Mouse (Mus musculus) liver, embryonic 15.5 days (tissue): ENCODE data around the gene Ak2. TPM values are rescaled to one million over a fixed set of nuclear protein-coding genes. Genes with fewer than 3 reads are reported as not detected.

Experiments
- ATAC-seq: fragments of 200-750 bp; cut with Nextera tagmentation; 2 replicates; pipeline ENCODE4 v1.8.0; 2017; ENCODE audit warnings: moderate number of reproducible peaks, mild to moderate bottlenecking, moderate library complexity; ENCODE audit not compliant: insufficient read depth
- H3K27ac ChIP-seq: fragments of 300-500 bp; sonication (generic); replicated peaks from 2 replicates; pipeline ENCODE4 v1.5.1; 2015; ENCODE audit warnings: mild to moderate bottlenecking, inconsistent platforms
- H3K27me3 ChIP-seq: fragments of 300-500 bp; sonication (generic); 2 replicates; pipeline ENCODE4 v1.6.1; 2015; ENCODE audit warnings: mild to moderate bottlenecking, inconsistent platforms
- H3K36me3 ChIP-seq: fragments of 300-500 bp; sonication (generic); replicated peaks from 2 replicates; pipeline ENCODE4 v1.6.1; 2015; ENCODE audit warnings: moderate library complexity, mild to moderate bottlenecking, inconsistent platforms
- H3K4me1 ChIP-seq: fragments of 300-500 bp; sonication (generic); replicated peaks from 2 replicates; pipeline ENCODE4 v1.6.1; 2015; ENCODE audit warnings: inconsistent platforms
- H3K4me2 ChIP-seq: fragments of 300-500 bp; sonication (generic); 2 replicates; pipeline ENCODE4 v1.6.1; 2015; ENCODE audit warnings: moderate library complexity, mild to moderate bottlenecking, inconsistent platforms
- H3K4me3 ChIP-seq: fragments of 300-500 bp; sonication (generic); replicated peaks from 2 replicates; pipeline ENCODE4 v1.5.1; 2015; ENCODE audit warnings: mild to moderate bottlenecking, inconsistent platforms
- H3K9ac ChIP-seq: fragments of 300-500 bp; sonication (generic); 2 replicates; pipeline ENCODE4 v1.6.1; 2015; ENCODE audit warnings: moderate library complexity, mild to moderate bottlenecking, inconsistent platforms
- H3K9me3 ChIP-seq: fragments of 300-500 bp; sonication (generic); replicated peaks from 2 replicates; pipeline ENCODE4 v1.6.1; 2016; ENCODE audit warnings: inconsistent platforms
- WGBS: fragments of 180-500 bp; shearing (Covaris S2); methylation state at CpG from one replicate; pipeline ENCODE4 v1.1.7; 2015; ENCODE audit warnings: mixed read lengths; ENCODE audit not compliant: insufficient replicate concordance; 5-methylcytosine and 5-hydroxymethylcytosine counted together
- polyA plus RNA-seq: library from polyadenylated mRNA; unstranded; fragments of >200 nt; fragmentation: Nextera tagmentation; extraction: Ambion mirVana; gene quantifications from 2 replicates; pipeline ENCODE4 v1.2.1, GENCODE M21; 2015

Ak2 gene
- polyA plus RNA-seq, 1 experiment from 2014 or later: 119 TPM

- ATAC-seq: no peak
- H3K27ac ChIP-seq: no peak overlapping the region
- peaks cover 50% of the 10 kb centered on the region for H3K4me1 ChIP-seq
- 2% methylated on average over 23 of the region's 23 CpGs for WGBS
- H3K27me3 ChIP-seq: peaks cover 70% of the 10 kb centered on the region
- peak overlapping the region; percentile 91 for H3K4me2 ChIP-seq
- peak overlapping the region; percentile 58 for H3K4me3 ChIP-seq
- H3K9ac ChIP-seq: peak overlapping the region; percentile 46; the same call in 1 of the 2 replicates
- H3K36me3 ChIP-seq: no peaks in the 10 kb centered on the region
- no peaks in the 10 kb centered on the region for H3K9me3 ChIP-seq
These were observed 57.7 kb downstream of the Ak2 start for GRCm38 (mm10) chr4:129049306-129050011.

- H3K4me1 ChIP-seq: peaks cover 50% of the 10 kb centered on the region
- H3K36me3 ChIP-seq: no peaks in the 10 kb centered on the region
- ATAC-seq: no peak
- peaks cover 61% of the 10 kb centered on the region for H3K27me3 ChIP-seq
- H3K9me3 ChIP-seq: no peaks in the 10 kb centered on the region
- H3K9ac ChIP-seq: no peak overlapping the region
- no peak overlapping the region for H3K4me2 ChIP-seq
- no peak overlapping the region for H3K4me3 ChIP-seq
- 56% methylated on average over 4 of the region's 4 CpGs for WGBS
- H3K27ac ChIP-seq: no peak overlapping the region
These were observed 58.6 kb downstream of the Ak2 start for GRCm38 (mm10) chr4:129050365-129050764.

- peaks cover 50% of the 10 kb centered on the region for H3K4me1 ChIP-seq
- ATAC-seq: peak; percentile 65; the same call in 1 of the 2 replicates
- H3K36me3 ChIP-seq: no peaks in the 10 kb centered on the region
- peaks cover 55% of the 10 kb centered on the region for H3K27me3 ChIP-seq
- H3K27ac ChIP-seq: no peak overlapping the region
- H3K4me2 ChIP-seq: peak overlapping the region; percentile 54
- no peaks in the 10 kb centered on the region for H3K9me3 ChIP-seq
- H3K9ac ChIP-seq: no peak overlapping the region
- WGBS: 27% methylated on average over 6 of the region's 6 CpGs
- no peak overlapping the region for H3K4me3 ChIP-seq
These were observed 59.2 kb downstream of the Ak2 start for GRCm38 (mm10) chr4:129050901-129051417.

- peak overlapping the region; percentile 54 for H3K4me2 ChIP-seq
- ATAC-seq: no peak; the same call in 1 of the 2 replicates
These were observed 59.9 kb downstream of the Ak2 start for GRCm38 (mm10) chr4:129051461-129052183.

GRCm38 (mm10) chr4:129054757-129055156 lies 63.0 kb downstream of the Ak2 start:
- 87% methylated on average over 12 of the region's 12 CpGs for WGBS
- ATAC-seq: no peak

More at GRCm38 (mm10) chr4:129051461-129052183, 59.9 kb downstream of the Ak2 start:
- Histone ChIP-seq H3K9me3 (no peaks in the 10 kb centered on the region), H3K4me3 (no peak overlapping the region), H3K9ac (no peak overlapping the region), H3K4me1 (peaks cover 50% of the 10 kb centered on the region), H3K36me3 (no peaks in the 10 kb centered on the region), H3K27ac (no peak overlapping the region), H3K27me3 (peaks cover 48% of the 10 kb centered on the region)
- 15% methylated on average over 11 of the region's 11 CpGs for whole genome bisulfite sequencing

GRCm38 (mm10) chr4:129055562-129055961 lies 63.8 kb downstream of the Ak2 start:
- Histone ChIP-seq H3K4me1 (peaks cover 47% of the 10 kb centered on the region), H3K27me3 (peaks cover 9% of the 10 kb centered on the region), H3K9ac (no peak overlapping the region), H3K27ac (no peak overlapping the region), H3K4me3 (no peak overlapping the region), H3K36me3 (no peaks in the 10 kb centered on the region), H3K9me3 (no peaks in the 10 kb centered on the region), H3K4me2 (no peak overlapping the region)
- WGBS: 71% methylated on average over 5 of the region's 5 CpGs
- ATAC-seq: no peak

More at GRCm38 (mm10) chr4:129054757-129055156, 63.0 kb downstream of the Ak2 start:
- Histone ChIP-seq H3K4me1 (peaks cover 47% of the 10 kb centered on the region), H3K27me3 (peaks cover 17% of the 10 kb centered on the region), H3K9ac (no peak overlapping the region), H3K9me3 (no peaks in the 10 kb centered on the region), H3K36me3 (no peaks in the 10 kb centered on the region), H3K4me2 (no peak overlapping the region), H3K27ac (no peak overlapping the region), H3K4me3 (no peak overlapping the region)

- H3K9me3 ChIP-seq: no peaks in the 10 kb centered on the region
- peak overlapping the region; percentile 87 for H3K4me3 ChIP-seq
- WGBS: 2% methylated on average over 44 of the region's 44 CpGs
- peak overlapping the region; percentile 95 for H3K4me2 ChIP-seq
- H3K36me3 ChIP-seq: no peaks in the 10 kb centered on the region
- H3K9ac ChIP-seq: peak overlapping the region; percentile 92
- H3K27me3 ChIP-seq: no peaks in the 10 kb centered on the region
- peaks cover 48% of the 10 kb centered on the region for H3K4me1 ChIP-seq
- H3K27ac ChIP-seq: peak overlapping the region; percentile 91
- peak; percentile 91 for ATAC-seq
These were observed 65.9 kb downstream of the Ak2 start for GRCm38 (mm10) chr4:129057533-129058206.

- Histone ChIP-seq H3K4me2 (peak within 1 kb of the TSS; percentile 95), H3K36me3 (no peaks in the 10 kb centered on the region), H3K4me1 (peaks cover 55% of the 10 kb centered on the region), H3K9me3 (no peaks in the 10 kb centered on the region), H3K27me3 (no peaks in the 10 kb centered on the region), H3K27ac (peak within 1 kb of the TSS; percentile 91), H3K9ac (peak within 1 kb of the TSS; percentile 92), H3K4me3 (peak within 1 kb of the TSS; percentile 87)
- ATAC-seq: peak; percentile 76
- WGBS: under 1% methylated on average over 100 of the region's 107 CpGs
These were observed 66.7 kb downstream of the Ak2 start, which contains the start of gene Rnf19b for GRCm38 (mm10) chr4:129058207-129059092. TSS of gene Rnf19b (plus strand) at chr4:129058271.

- H3K36me3 ChIP-seq: no peaks in the 10 kb centered on the region
- H3K27me3 ChIP-seq: no peaks in the 10 kb centered on the region
- peaks cover 55% of the 10 kb centered on the region for H3K4me1 ChIP-seq
- ATAC-seq: 0 out of 2 replicates have a peak, but pooled peaks have one; percentile 8
- peak overlapping the region; percentile 95 for H3K4me2 ChIP-seq
- H3K27ac ChIP-seq: peak overlapping the region; percentile 91
- WGBS: 3% methylated on average over 13 of the region's 13 CpGs
- peak overlapping the region; percentile 92 for H3K9ac ChIP-seq
- H3K4me3 ChIP-seq: peak overlapping the region; percentile 87
- H3K9me3 ChIP-seq: no peaks in the 10 kb centered on the region
These were observed 67.4 kb downstream of the Ak2 start for GRCm38 (mm10) chr4:129059125-129059551.

GRCm38 (mm10) chr4:129059922-129060321 lies 68.2 kb downstream of the Ak2 start:
- H3K9me3 ChIP-seq: no peaks in the 10 kb centered on the region
- 19% methylated on average over 4 of the region's 4 CpGs for WGBS
- no peaks in the 10 kb centered on the region for H3K27me3 ChIP-seq
- ATAC-seq: no peak
- H3K4me3 ChIP-seq: peak overlapping the region; percentile 87
- no peaks in the 10 kb centered on the region for H3K36me3 ChIP-seq
- H3K9ac ChIP-seq: peak overlapping the region; percentile 92
- peaks cover 55% of the 10 kb centered on the region for H3K4me1 ChIP-seq
- no peak overlapping the region for H3K27ac ChIP-seq
- H3K4me2 ChIP-seq: peak overlapping the region; percentile 95
